Mouse (Mus musculus) embryonic fibroblast, embryonic 13.5 days (primary cell): Measurements from ENCODE around the gene Olfr453.

ENCODE experiments used
- CTCF ChIP-seq: IDR thresholded peaks from 2 replicates; pipeline ENCODE4 v1.5.1; 2011; ENCODE audit warnings: mild to moderate bottlenecking, control low read depth, low read length, moderate library complexity, borderline replicate concordance; ENCODE audit not compliant: insufficient read depth
- POLR2A ChIP-seq: IDR thresholded peaks from 2 replicates; pipeline ENCODE4 v1.6.1; 2011; ENCODE audit warnings: low read depth, mild to moderate bottlenecking, control low read depth, low read length, moderate library complexity

GRCm38 (mm10) chr6:42794982-42795381 is 55.8 kb downstream of the Olfr453 start:
- TF ChIP-seq CTCF (no peak), POLR2A (no peak)
